Mouse (Mus musculus) kidney, postnatal 4 days (tissue): ENCODE measurements at regions not wholly inside any gene's neighbourhood (a gene's known extent, or its start where the extent isn't known, plus 50 kb on each side); places are given as distances from the start of the nearest gene placed in this dataset.
A peak's percentile ranks its signal among the peaks of the same experiment; 100 is the strongest.

ENCODE experiments used
- DNase-seq, 2 experiments: peaks; one replicate each; pipeline ENCODE4 v3.0.0; 2021; ENCODE audit warnings: mixed read lengths in 2 of 2

DNA sequence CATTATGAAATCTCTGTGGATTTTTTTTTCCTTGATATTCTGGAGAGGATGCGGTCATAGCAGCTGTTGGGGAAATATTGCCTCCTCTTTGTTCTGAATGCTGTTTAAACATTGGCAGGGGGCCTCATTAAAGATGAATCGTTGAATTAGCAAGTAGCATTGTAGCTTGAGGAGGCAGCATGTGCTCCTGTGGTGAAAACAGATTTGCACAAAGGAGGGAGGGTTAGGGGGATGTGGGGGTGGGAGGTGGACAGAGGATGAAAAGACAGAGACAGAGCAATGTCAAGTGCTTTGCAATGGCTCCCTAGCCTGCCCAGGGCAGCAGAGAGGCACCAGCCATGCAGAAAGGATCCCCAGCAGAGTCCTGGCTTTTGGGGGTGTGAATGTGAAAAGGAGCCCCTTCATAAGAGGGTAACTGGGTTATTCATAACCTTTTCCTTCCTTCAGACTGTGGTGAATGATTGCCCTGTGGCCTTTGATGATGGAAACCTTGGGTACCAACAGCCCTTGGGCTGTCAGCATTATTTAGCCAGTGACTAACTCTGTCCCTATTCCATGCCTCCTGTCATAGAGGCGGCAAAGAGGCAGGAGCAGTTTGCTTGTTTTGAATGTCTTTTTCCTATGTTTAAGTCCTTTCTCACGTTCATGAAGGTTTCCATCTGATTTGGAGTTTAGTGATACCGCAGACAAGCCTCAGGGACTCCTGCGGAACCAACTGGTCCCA, 1541.6 kb upstream of the Gulo start:
- no peak for DNase-seq

DNA sequence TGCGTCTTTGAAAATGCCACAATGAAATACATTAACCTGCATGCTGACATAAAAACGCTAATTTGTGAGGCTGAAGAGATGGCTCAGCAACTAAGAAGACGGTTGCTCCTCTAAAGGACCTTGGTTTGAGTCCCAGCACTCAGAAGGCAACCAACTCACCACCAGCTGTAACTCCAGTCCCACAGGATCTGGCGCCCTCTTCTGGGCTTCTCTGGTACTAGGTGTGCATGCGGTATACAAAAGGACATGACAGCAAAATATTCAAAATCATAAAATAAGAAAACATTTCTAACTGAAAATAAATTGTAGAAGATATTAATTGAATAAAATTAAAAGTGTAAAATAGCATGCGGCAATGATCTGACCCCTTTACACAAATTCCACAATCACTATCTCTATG, 1539.7 kb upstream of the Gulo start:
- DNase-seq, result peak; percentile 6 to 17

GRCm38 (mm10) chr14:67545036-67545435, 1536.0 kb upstream of the Gulo start:
- DNase-seq, result no peak

DNA sequence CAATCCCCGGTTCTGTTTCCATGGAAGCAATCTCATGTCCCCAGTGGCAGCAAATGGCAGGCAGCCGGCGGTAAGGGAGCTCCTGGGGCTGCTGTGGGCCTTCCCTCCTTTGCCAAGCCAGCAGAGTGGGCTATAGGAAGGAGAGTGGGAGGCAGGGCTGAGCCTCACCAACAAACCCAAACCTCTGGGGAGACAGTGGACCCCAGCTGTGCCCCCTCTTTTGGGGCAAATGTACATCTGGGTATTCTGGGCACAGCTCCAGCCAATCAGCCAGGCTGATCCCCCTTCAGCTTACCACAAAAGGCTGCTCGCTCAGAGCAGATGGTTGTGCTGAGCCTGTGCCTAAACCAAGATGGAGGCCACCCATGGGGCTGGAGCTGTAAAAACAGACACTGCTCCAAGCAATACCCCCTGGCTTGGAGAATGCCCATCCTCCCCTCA, 1532.3 kb upstream of the Gulo start:
- DNase-seq, result peak in 1 of 2 experiments; percentile 6

DNA sequence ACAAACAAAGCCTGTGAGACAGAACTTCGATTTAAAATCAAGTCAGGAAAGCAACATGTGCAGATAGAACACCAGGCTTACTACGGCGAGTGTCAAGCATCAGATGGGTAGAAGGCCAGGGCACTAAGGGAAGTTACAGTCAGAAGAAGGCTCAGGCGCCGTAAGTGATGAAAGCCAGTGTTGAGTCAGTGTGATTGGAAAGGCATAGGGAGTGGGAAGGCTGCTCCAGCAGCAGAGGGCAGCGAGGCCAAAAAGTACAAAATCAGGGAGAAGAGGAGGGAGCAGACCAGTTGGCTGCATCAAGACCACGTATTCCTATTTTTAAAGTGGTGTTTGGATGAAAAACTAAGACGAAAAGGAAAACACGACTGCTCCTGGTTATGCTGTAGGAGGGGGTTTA, 1529.7 kb upstream of the Gulo start:
- DNase-seq, result no peak

GRCm38 (mm10) chr14:67536787-67537659, 1528.0 kb upstream of the Gulo start:
- DNase-seq, result no peak

DNA sequence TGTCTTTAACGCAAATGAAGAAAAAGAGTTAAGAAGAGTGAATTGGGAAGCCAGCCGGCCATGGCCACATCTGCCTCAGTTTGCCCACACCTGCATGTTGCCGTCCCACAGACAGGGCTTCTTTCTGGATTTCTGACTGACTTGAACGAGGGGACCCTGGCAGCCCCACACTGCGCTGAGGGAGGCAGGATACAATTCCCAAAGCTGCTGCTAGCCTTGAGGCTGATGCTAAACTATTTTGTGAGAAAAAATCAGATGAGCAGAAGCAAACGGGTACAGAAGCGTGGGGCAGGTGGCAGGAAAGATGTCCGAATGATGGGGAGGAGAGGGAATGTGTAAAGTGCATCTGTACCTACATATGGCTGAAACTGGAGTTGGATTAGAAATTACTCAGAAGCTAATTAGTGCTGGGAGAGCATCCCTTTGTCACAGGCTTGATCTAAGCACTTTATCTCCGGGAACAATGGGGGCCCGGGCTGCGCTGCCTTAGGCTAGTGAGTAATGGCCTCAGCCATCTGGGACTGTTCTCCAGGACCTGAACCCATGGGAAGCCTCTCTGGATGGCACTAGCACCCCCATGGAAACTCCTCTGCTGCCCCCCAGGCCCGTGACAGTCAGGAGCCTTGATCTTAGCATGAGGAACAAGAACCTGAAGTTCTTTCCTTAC, 1497.9 kb upstream of the Gulo start:
- DNase-seq, result no peak

DNA sequence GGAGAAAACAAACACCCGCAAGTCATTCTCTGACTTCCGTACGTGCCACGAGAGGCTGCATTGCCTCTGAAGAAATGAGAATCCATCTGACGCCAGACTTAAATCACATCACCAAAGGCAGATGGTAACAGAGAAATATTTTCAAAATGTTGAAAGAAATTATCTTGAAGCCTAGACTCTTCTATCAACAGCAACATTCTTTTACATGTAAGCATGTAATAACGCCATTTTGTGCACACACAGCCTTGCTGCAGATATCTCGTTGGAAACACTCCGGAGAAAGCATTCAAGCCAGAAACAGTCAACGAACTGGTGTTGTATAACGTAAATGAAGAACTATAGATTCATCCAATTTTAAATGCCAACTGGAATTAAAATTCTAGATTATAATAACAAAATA, 1483.1 kb upstream of the Gulo start:
- no peak for DNase-seq

DNA sequence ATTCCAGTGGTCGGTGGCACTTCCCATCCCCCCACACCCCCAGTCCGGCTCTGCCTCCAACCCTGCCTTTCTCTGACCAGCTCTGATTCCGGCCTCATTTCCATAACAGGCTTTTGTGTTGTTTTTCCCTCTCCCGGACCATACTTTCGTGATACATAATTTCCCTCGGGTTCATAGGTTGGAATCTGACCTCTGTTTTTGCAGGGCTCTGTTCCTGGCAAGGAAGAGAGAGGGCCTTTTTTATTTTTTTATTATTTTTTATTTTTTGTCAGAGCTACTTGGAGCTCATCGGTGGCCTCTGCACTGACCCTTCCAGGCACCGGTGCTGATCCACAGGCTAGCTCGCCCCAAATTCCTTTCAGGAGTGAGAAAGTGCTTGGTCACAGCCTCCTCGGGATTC, 1477.7 kb upstream of the Gulo start:
- no peak for DNase-seq

GRCm38 (mm10) chr14:67485449-67485800, 1476.4 kb upstream of the Gulo start:
- DNase-seq, result no peak

DNA sequence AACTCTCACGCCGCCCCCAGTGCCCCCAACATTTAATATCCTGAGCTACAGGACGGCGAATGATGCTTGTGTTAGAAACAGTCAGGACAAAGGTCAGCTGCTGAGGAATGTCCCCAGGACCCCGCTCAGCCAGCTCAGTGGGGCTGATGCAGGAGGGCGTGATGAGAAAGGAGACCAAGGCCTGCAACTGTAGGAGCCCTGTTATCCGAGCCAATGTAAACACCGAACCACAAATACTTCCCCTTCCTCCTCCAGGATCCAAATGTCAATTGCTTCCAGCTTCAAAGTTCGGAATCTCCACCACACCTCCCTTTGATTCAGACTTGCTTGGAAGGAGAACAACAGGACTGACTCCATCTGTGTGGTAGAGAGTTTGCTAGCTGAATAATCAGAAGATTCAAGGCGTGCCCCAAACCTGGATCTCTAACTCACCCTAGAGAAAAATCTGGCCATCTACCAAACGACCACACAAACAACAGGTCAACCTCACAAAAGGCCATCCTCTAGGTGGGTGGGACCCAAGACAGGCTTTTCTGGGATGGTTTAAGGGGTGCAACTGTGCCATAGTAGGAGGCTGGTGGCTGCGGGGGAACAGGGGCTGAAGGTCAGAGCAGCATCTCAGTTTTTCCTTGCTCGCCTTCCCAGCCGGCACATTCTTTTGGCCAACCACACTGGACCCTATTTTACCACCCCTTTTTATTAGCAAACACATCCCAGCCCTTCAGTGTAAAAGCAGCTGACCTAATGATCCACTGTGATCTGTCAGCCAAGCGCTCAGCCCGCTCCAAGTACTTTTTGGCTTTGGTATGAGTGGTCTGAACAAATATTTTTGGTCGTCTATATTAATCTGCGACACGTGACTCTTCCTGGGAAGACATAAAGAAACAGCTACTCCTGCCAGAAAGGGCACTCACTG, 1475.8 kb upstream of the Gulo start:
- DNase-seq, result no peak
